Mouse (Mus musculus) C2C12 (cell line): ENCODE results near the gene Large1.
A peak's percentile ranks its signal among the peaks of the same experiment; 100 is the strongest.

ENCODE experiments used
- CEBPB ChIP-seq: IDR thresholded peaks from one replicate; pipeline ENCODE4 v1.6.1; 2011; ENCODE audit warnings: low read depth, mild to moderate bottlenecking, control low read depth, moderate library complexity
- CTCF ChIP-seq: IDR thresholded peaks from one replicate; pipeline ENCODE4 v1.5.1; 2011; ENCODE audit not compliant: control insufficient read depth, insufficient read depth, insufficient read length
- MAX ChIP-seq: IDR thresholded peaks from one replicate; pipeline ENCODE4 v1.6.1; 2011; ENCODE audit warnings: mild to moderate bottlenecking, control low read depth
- MYOD1 ChIP-seq: IDR thresholded peaks from one replicate; pipeline ENCODE4 v1.6.1; 2011; ENCODE audit warnings: low read depth; ENCODE audit not compliant: control insufficient read depth, insufficient read length
- USF1 ChIP-seq: IDR thresholded peaks from one replicate; pipeline ENCODE4 v1.6.1; 2011; ENCODE audit warnings: low read depth, mild to moderate bottlenecking, control low read depth, moderate library complexity

GRCm38 (mm10) chr8:73233358-73234041 is 119.8 kb downstream of the Large1 start:
- TF ChIP-seq CTCF (peak; percentile 4), MYOD1 (no peak), MAX (no peak), USF1 (no peak), CEBPB (no peak)
